Mouse (Mus musculus) heart, embryonic 15.5 days (tissue): ENCODE data around the gene Coro6. TPM values are rescaled to one million over a fixed set of nuclear protein-coding genes. Genes with fewer than 3 reads are reported as not detected.
A peak's percentile ranks its signal among the peaks of the same experiment; 100 is the strongest.

Experiments used
- ATAC-seq: fragments of 200-750 bp; cut with Nextera tagmentation; replicated peaks from 2 replicates; pipeline ENCODE4 v1.8.0; 2017; ENCODE audit warnings: low read depth, moderate TSS enrichment; ENCODE audit not compliant: insufficient number of reproducible peaks, insufficient read depth, low FRiP score
- H3K27ac ChIP-seq: fragments of 300-500 bp; sonication (generic); 2 replicates; pipeline ENCODE4 v1.5.1; 2015; ENCODE audit warnings: mild to moderate bottlenecking, inconsistent platforms
- H3K27me3 ChIP-seq: fragments of 300-500 bp; sonication (generic); 2 replicates; pipeline ENCODE4 v1.6.1; 2015; ENCODE audit warnings: inconsistent platforms
- H3K36me3 ChIP-seq: fragments of 300-500 bp; sonication (generic); 2 replicates; pipeline ENCODE4 v1.6.1; 2015; ENCODE audit warnings: mild to moderate bottlenecking, inconsistent platforms
- H3K4me1 ChIP-seq: fragments of 300-500 bp; sonication (generic); replicated peaks from 2 replicates; pipeline ENCODE4 v1.6.1; 2015; ENCODE audit warnings: inconsistent platforms
- H3K4me2 ChIP-seq: fragments of 300-500 bp; sonication (generic); 2 replicates; pipeline ENCODE4 v1.6.1; 2015; ENCODE audit warnings: inconsistent platforms, mild to moderate bottlenecking, moderate library complexity
- H3K4me3 ChIP-seq: fragments of 300-500 bp; sonication (generic); 2 replicates; pipeline ENCODE4 v1.5.1; 2015; ENCODE audit warnings: mild to moderate bottlenecking, inconsistent platforms
- H3K9ac ChIP-seq: fragments of 300-500 bp; sonication (generic); 2 replicates; pipeline ENCODE4 v1.6.1; 2015; ENCODE audit warnings: mild to moderate bottlenecking, inconsistent platforms
- H3K9me3 ChIP-seq: fragments of 300-500 bp; sonication (generic); replicated peaks from 2 replicates; pipeline ENCODE4 v1.6.1; 2016; ENCODE audit warnings: inconsistent platforms
- WGBS: fragments of 180-500 bp; shearing (Covaris S2); methylation state at CpG from one replicate; pipeline ENCODE4 v1.1.7; 2015; ENCODE audit warnings: mixed read lengths; 5-methylcytosine and 5-hydroxymethylcytosine counted together
- polyA plus RNA-seq: library from polyadenylated mRNA; unstranded; fragments of >200 nt; fragmentation: Nextera tagmentation; extraction: Ambion mirVana; gene quantifications from 2 replicates; pipeline ENCODE4 v1.2.1, GENCODE M21; 2015

The Coro6 gene
- polyA plus RNA-seq, 1 experiment from 2014 or later, result 42.4 TPM

DNA sequence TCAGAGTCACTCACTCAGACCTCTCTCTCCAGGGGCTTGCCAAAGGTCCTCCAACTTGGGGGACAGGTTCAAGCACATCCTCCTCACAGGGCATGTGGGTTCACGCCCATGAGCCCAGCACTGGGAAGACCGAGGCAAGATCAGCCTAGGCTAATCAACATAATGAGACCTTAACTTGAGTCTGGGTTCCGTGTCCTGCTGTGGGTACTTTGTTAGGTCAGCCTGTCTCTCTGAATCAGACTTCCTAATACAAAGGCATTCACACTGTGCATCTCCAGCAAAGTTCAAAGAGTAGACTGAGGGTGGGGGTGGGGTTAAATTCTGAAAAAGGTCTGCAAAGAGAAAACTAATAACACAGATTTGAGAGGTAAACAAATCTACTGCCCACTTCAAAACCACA, 2.9 kb downstream of the Coro6 start:
- 0 out of 2 replicates have a peak overlapping the region, but pooled peaks have one; percentile 5 for H3K9ac ChIP-seq
- H3K27ac ChIP-seq, result peak overlapping the region; percentile 94
- H3K4me1 ChIP-seq, result peaks cover 51% of the 10 kb centered on the region
- peaks cover 10% of the 10 kb centered on the region for H3K27me3 ChIP-seq
- ATAC-seq, result no peak
- no peaks in the 10 kb centered on the region for H3K9me3 ChIP-seq
- H3K4me3 ChIP-seq, result no peak overlapping the region
- H3K4me2 ChIP-seq, result peak overlapping the region; percentile 23
- 58% methylated on average over 3 of the region's 3 CpGs for WGBS
- peaks cover 8% of the 10 kb centered on the region; the same call in 1 of the 2 replicates for H3K36me3 ChIP-seq

DNA sequence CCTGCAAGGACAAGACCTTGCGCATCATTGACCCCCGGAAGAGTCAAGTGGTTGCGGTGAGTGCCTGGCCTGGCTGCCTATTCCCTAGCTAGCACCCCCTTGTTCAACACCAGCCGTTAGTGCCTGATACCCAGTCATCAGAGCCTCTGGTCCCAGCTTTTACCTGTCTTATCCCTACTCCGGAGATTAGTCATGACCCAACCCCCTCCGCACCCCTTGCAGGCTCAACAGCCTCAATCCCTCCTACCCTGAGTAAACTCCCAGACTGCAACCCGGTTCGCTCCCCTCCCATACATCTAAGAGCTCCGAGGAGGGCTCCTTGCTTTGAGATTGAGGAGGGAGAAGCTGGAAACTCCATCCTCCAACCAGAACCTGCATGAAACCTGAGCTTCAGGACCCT, 4.3 kb downstream of the Coro6 start:
- no peak for ATAC-seq
- no peak overlapping the region for H3K9ac ChIP-seq
- peaks cover 16% of the 10 kb centered on the region; the same call in 1 of the 2 replicates for H3K36me3 ChIP-seq
- H3K9me3 ChIP-seq, result no peaks in the 10 kb centered on the region
- peak overlapping the region; percentile 42 for H3K4me2 ChIP-seq
- 45% methylated on average over 9 of the region's 9 CpGs for whole genome bisulfite sequencing
- H3K27ac ChIP-seq, result no peak overlapping the region
- peaks cover 51% of the 10 kb centered on the region for H3K4me1 ChIP-seq
- H3K27me3 ChIP-seq, result peaks cover 10% of the 10 kb centered on the region
- H3K4me3 ChIP-seq, result no peak overlapping the region

DNA sequence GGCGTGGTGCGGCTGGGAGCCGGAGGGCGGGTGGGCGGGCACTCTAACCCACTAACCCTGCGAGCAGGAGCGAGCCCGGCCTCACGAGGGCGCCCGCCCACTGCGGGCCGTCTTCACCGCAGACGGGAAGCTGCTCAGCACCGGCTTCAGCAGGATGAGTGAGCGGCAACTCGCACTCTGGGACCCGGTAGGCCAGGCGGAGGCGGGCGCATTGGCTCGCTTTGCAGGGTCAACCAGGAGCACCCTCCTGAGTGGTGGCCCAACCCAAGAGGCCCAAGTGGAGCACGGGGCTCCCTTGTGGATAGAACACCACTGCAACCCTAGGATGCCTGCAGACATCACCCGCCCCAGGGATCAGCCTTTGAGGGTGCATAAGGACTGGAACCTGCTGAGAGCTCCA, 4.9 kb downstream of the Coro6 start:
- no peak overlapping the region for H3K9ac ChIP-seq
- no peak overlapping the region for H3K27ac ChIP-seq
- no peak; the same call in 1 of the 2 replicates for ATAC-seq
- peaks cover 45% of the 10 kb centered on the region for H3K4me1 ChIP-seq
- no peaks in the 10 kb centered on the region for H3K9me3 ChIP-seq
- 10% methylated on average over 25 of the region's 25 CpGs for WGBS
- no peak overlapping the region for H3K4me3 ChIP-seq
- H3K36me3 ChIP-seq, result peaks cover 19% of the 10 kb centered on the region; the same call in 1 of the 2 replicates
- H3K4me2 ChIP-seq, result peak overlapping the region; percentile 42
- peaks cover 10% of the 10 kb centered on the region for H3K27me3 ChIP-seq

DNA sequence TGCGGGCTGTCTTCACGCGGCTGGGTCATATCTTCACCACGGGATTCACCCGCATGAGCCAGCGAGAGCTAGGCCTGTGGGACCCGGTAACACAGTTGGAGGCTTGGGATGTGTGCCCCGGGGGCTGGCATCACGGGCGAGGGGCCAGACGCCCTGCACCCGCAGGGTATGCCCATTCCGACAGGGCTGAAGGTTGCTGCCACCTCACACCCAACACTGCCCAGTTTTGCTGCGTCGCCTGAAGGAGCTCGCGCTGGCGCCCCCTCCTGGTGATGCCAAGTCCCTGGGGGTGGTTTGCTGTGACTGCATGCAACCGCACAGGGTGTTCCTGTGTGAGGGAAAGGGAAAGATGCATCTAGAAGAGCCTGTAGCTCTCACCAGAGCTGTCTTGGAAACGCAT, 5.6 kb downstream of the Coro6 start:
- WGBS, result 20% methylated on average over 20 of the region's 20 CpGs
- peak overlapping the region; percentile 42 for H3K4me2 ChIP-seq
- no peak for ATAC-seq
- H3K27ac ChIP-seq, result no peak overlapping the region
- H3K9ac ChIP-seq, result no peak overlapping the region
- H3K9me3 ChIP-seq, result no peaks in the 10 kb centered on the region
- peaks cover 45% of the 10 kb centered on the region for H3K4me1 ChIP-seq
- H3K36me3 ChIP-seq, result peaks cover 19% of the 10 kb centered on the region; the same call in 1 of the 2 replicates
- H3K27me3 ChIP-seq, result peaks cover 10% of the 10 kb centered on the region
- peak overlapping the region; percentile 10; the same call in 1 of the 2 replicates for H3K4me3 ChIP-seq

DNA sequence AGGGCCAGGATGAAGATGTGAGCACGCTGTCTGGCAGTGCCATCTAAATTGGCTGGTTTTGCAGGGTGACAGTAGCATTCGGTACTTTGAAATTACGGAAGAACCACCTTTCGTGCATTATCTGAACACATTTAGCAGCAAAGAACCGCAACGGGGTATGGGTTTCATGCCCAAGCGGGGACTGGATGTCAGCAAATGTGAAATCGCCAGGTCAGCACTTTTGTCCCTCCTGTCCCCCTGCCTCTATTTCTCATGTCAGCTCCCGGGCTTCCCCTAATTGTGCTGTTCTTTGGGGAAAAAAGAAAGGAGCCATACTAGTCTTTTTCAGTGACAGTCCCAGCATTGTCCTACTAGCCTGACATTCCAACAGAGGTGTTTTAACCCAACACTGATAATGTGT, 6.2 kb downstream of the Coro6 start:
- H3K36me3 ChIP-seq, result peaks cover 19% of the 10 kb centered on the region; the same call in 1 of the 2 replicates
- H3K27me3 ChIP-seq, result peaks cover 10% of the 10 kb centered on the region
- no peak for ATAC-seq
- H3K9me3 ChIP-seq, result no peaks in the 10 kb centered on the region
- no peak overlapping the region for H3K9ac ChIP-seq
- no peak overlapping the region for H3K27ac ChIP-seq
- 84% methylated on average over 9 of the region's 9 CpGs for WGBS
- no peak overlapping the region for H3K4me3 ChIP-seq
- peaks cover 42% of the 10 kb centered on the region for H3K4me1 ChIP-seq
- H3K4me2 ChIP-seq, result no peak overlapping the region

DNA sequence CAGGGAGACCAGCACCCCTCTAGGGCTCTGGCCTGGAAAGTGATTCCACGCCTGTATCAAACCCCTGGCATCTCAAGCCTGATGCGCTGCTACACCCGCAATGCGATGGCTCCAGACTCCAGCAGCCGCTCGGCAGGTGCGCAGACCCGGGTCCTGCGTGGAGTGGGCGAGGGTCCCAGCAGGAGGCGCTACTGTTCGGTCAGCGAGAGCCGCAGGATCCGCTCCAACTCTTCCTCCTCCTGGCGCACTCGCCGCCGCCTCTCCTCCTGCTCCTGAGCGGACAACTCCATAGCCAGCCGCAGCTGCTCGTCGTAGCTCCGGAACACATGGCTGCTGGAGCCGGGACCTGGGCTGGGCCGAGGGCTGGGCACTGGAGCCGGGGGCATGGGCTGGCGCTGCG, 9.2 kb downstream of the Coro6 start:
- Histone ChIP-seq H3K27me3 (peaks cover 5% of the 10 kb centered on the region), H3K9ac (no peak overlapping the region), H3K4me1 (peaks cover 13% of the 10 kb centered on the region), H3K4me3 (no peak overlapping the region), H3K9me3 (no peaks in the 10 kb centered on the region), H3K27ac (no peak overlapping the region), H3K4me2 (no peak overlapping the region), H3K36me3 (peaks cover 19% of the 10 kb centered on the region; the same call in 1 of the 2 replicates)
- 67% methylated on average over 29 of the region's 29 CpGs for WGBS
- ATAC-seq, result no peak; the same call in 1 of the 2 replicates

DNA sequence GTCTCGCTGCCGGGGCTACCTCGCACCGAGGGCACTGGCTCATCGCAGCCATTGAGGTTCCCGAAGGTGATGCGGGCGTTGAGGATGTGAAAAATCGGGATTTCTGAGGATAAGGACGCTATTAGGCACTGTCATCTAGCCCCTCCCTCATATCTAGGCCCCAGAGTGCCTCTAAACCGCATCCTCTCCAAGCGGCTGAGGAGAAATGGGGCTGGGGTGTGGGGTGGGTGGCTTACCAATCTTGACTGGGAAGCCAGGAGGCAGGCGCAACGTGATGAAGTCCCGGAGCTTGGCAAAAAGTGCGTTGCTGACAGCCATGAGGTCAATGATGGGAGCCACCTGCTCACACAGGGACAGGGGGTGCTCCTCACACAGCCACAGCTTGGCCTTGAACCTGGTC, 10.6 kb downstream of the Coro6 start:
- H3K4me1 ChIP-seq, result peaks cover under 1% of the 10 kb centered on the region
- no peak overlapping the region for H3K4me2 ChIP-seq
- ATAC-seq, result no peak
- no peaks in the 10 kb centered on the region for H3K9me3 ChIP-seq
- H3K27ac ChIP-seq, result no peak overlapping the region
- no peaks in the 10 kb centered on the region for H3K27me3 ChIP-seq
- WGBS, result 81% methylated on average over 16 of the region's 16 CpGs
- H3K9ac ChIP-seq, result no peak overlapping the region
- H3K36me3 ChIP-seq, result peaks cover 19% of the 10 kb centered on the region; the same call in 1 of the 2 replicates
- H3K4me3 ChIP-seq, result no peak overlapping the region

DNA sequence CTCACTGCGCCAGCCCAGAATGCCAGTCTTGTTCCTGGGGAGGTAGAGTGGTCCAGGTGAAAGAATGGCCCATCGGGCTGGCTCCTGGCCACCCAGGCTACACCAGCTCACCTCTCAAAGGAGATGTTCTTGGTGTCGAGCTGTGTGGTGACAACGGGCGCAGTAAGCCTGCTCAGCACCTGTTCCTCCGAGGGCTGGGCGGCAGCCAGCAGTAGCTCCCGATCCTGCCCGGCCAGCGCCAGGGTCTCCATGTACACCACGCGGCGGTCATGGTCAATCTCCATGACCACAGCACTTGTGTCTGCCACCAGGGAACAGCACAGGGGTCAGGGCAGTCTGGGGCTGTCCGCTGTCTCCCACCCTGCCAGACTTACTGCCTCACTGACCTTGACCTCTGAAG, 14.0 kb downstream of the Coro6 start:
- Histone ChIP-seq H3K36me3 (peaks cover 5% of the 10 kb centered on the region; the same call in 1 of the 2 replicates), H3K27me3 (no peaks in the 10 kb centered on the region), H3K4me1 (no peaks in the 10 kb centered on the region), H3K9ac (no peak overlapping the region), H3K27ac (no peak overlapping the region), H3K9me3 (no peaks in the 10 kb centered on the region), H3K4me3 (no peak overlapping the region), H3K4me2 (no peak overlapping the region)
- WGBS, result 91% methylated on average over 14 of the region's 14 CpGs
- no peak for ATAC-seq

DNA sequence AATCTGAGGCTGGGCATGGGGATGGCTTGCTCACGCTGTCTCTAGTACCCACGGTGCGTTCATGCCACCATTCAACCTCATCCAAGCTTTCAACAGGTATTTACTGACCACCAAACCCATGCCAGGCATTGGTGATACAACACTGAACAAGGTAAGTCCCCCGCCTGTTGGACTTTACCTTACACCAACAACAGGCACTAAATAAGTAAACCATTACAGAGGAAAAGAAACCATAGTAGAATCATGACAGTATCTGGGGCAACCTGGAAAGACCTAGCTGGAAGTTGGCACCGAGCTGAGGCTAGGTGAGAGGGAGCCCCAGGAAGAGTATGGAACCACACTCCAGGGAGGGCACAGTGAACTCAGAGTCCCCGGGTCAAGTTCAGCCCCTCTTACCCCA, 14.7 kb downstream of the Coro6 start:
- no peak overlapping the region for H3K4me3 ChIP-seq
- H3K9me3 ChIP-seq, result no peaks in the 10 kb centered on the region
- H3K4me2 ChIP-seq, result no peak overlapping the region
- ATAC-seq, result no peak
- no peak overlapping the region for H3K9ac ChIP-seq
- WGBS, result 85% methylated on average over 6 of the region's 6 CpGs
- no peaks in the 10 kb centered on the region for H3K27me3 ChIP-seq
- H3K36me3 ChIP-seq, result peaks cover 2% of the 10 kb centered on the region; the same call in 1 of the 2 replicates
- no peaks in the 10 kb centered on the region for H3K4me1 ChIP-seq
- no peak overlapping the region for H3K27ac ChIP-seq

DNA sequence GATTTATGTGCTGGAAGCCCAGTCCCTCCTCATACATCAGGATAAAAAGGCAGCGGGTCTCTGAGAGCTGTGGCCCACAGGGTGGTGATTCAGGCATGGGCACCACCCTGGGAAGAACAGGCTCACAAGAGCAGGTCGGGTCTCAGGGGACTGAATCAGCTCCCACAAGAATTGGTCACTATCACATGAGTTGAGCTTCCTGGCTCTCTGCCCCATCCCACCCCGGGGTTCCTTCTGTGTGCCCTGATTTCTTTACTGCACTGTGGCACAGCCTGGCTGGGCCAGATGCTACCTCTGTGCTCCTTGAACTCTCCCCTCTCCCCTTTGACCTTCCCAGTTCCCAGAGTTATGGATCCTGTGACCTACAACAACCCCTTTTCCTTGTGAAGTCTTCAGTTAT, 20.8 kb downstream of the Coro6 start:
- Histone ChIP-seq H3K4me1 (peaks cover 24% of the 10 kb centered on the region), H3K27me3 (no peaks in the 10 kb centered on the region), H3K9me3 (no peaks in the 10 kb centered on the region), H3K4me3 (no peak overlapping the region), H3K36me3 (no peaks in the 10 kb centered on the region), H3K4me2 (no peak overlapping the region), H3K27ac (no peak overlapping the region), H3K9ac (no peak overlapping the region)
- ATAC-seq, result no peak
- 61% methylated on average over 3 of the region's 3 CpGs for WGBS

DNA sequence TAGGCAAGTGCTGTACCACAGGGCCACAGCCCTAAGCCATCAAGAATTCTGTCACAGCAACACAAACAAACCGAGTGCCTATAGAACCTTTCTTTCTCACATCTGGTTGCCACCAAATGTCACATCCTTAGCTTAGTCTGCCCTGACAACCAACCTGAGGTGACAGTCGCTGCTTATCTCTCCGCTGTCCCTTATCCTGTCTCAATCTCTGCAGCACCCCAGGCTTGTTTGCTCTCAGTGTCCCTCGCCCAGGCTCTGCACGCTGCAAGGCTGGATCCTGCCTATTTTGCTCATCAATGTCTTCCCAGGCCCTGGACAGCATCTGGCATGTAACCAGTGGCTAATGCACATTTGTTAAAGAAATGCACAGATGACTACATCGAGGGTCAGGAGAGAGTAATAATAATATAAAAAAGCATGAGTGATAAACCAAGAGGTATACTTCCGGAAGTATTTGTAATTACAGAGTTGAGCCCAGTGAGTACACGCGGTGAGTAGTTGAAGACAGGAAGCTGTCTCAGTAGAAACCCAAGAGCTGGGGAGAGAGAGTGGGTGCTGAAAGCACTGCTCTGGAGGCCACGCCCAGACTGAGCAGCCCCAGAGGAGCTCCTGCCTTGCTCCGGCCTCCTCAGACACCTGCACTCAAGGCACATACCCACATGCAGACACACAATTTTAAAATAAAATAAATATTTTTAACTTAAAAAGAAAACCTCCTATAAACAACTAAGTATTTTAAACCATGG, 21.5 kb downstream of the Coro6 start:
- H3K27me3 ChIP-seq, result no peaks in the 10 kb centered on the region
- no peak overlapping the region for H3K4me3 ChIP-seq
- H3K27ac ChIP-seq, result no peak overlapping the region
- WGBS, result 37% methylated on average over 11 of the region's 11 CpGs
- peaks cover 29% of the 10 kb centered on the region for H3K4me1 ChIP-seq
- no peak overlapping the region for H3K4me2 ChIP-seq
- no peaks in the 10 kb centered on the region for H3K36me3 ChIP-seq
- H3K9ac ChIP-seq, result no peak overlapping the region
- ATAC-seq, result no peak
- H3K9me3 ChIP-seq, result no peaks in the 10 kb centered on the region

DNA sequence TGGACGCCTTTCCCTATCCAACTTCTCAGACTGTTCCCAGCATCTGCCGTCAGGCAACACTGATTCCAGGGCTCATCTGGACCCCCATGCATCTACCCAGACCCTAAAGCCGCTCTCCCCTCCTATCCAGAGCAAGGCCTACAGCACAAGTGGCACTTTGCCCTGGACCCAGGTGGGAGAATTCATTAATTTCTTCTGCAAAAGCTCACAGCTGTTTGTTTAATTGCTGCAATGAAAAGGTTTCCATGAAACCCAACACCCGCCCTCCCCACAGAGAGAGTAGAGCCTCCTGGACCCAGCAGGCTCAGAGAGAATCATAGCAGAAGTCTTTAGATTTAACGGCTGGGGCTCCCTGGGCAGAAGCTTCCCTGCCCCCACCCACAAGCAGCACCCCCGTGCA, 23.0 kb downstream of the Coro6 start:
- peaks cover 39% of the 10 kb centered on the region for H3K4me1 ChIP-seq

More for the DNA sequence above, 23.0 kb downstream of the Coro6 start:
- no peaks in the 10 kb centered on the region for H3K27me3 ChIP-seq
- no peaks in the 10 kb centered on the region for H3K36me3 ChIP-seq
- 70% methylated on average over 6 of the region's 6 CpGs for WGBS
- H3K4me2 ChIP-seq, result no peak overlapping the region
- no peak for ATAC-seq
- H3K27ac ChIP-seq, result no peak overlapping the region
- H3K4me3 ChIP-seq, result no peak overlapping the region
- no peaks in the 10 kb centered on the region for H3K9me3 ChIP-seq
- 0 out of 2 replicates have a peak overlapping the region, but pooled peaks have one; percentile 4 for H3K9ac ChIP-seq
